8 mouse cellular contexts compared by ENCODE assay signal in the genomic region with DNA sequence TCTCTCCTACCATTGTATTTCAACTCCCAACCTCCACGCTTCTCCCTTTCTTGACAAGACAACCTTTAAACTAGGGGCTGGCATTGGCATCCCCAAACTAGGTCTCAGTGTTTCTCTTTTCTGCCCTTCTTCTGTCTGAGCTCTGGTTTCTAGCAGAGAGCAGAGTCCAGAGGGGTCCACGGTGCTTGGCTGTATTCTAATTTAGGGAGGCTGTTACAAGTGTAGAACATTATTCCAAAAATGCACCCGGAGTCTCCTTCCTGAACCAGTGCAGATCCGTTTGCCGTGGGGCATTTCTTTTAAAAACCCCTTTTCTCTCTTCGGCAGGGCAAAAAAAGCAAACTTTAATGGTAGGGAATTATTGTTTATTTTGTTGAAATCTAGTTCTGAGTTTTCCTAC. TPM values are rescaled to one million over a fixed set of nuclear protein-coding genes. Genes with fewer than 3 reads are reported as not detected.
DNase-seq lines count a peak whose midpoint lies in the region; ATAC-seq and TF ChIP-seq lines count a peak whose summit lies in the region.

No protein-coding gene starts in this region.

- H3K9me3 ChIP-seq in lung, embryonic 14.5 days (ENCODE audit: low read depth, low read length): no peaks in the 10 kb centered on the region
- no peaks in the 10 kb centered on the region for H3K9me3 ChIP-seq in embryonic facial prominence, embryonic 15.5 days (replicated peaks)
- no peaks in the 10 kb centered on the region for H3K9me3 ChIP-seq in hindbrain, embryonic 16.5 days (ENCODE audit: control insufficient read depth, low read length)
- no peaks in the 10 kb centered on the region for H3K9me3 ChIP-seq in midbrain, embryonic 13.5 days

- no peak for DNase-seq in lung, embryonic 14.5 days
- DNase-seq in lung, postnatal 36 days: no peak
- DNase-seq in gastrocnemius, adult 18-20 months (ENCODE audit: low spot score): no peak
- no peak for DNase-seq in layer of hippocampus, adult 11-12 months (ENCODE audit: low spot score)
- no peak for DNase-seq in right cerebral cortex, postnatal 10 days (ENCODE audit: low spot score in 2 of 2)

- peak overlapping the region; percentile 4 for H3K9ac ChIP-seq in lung, embryonic 14.5 days
- no peak overlapping the region for H3K9ac ChIP-seq in embryonic facial prominence, embryonic 15.5 days
- H3K9ac ChIP-seq in hindbrain, embryonic 16.5 days (ENCODE audit: low read depth, low read length): 0 out of 2 replicates have a peak overlapping the region, but pooled peaks have one; percentile 25
- peak overlapping the region; percentile 48; the same call in 1 of the 2 replicates for H3K9ac ChIP-seq in midbrain, embryonic 13.5 days (replicated peaks)

- H3K36me3 ChIP-seq in lung, embryonic 14.5 days (ENCODE audit: insufficient read depth): peaks cover 7% of the 10 kb centered on the region
- peaks cover 5% of the 10 kb centered on the region; the same call in 1 of the 2 replicates for H3K36me3 ChIP-seq in embryonic facial prominence, embryonic 15.5 days
- H3K36me3 ChIP-seq in hindbrain, embryonic 16.5 days (ENCODE audit: control insufficient read depth, insufficient read depth, low read length): no peaks in the 10 kb centered on the region
- H3K36me3 ChIP-seq in midbrain, embryonic 13.5 days: peaks cover 13% of the 10 kb centered on the region

- H3K27ac ChIP-seq in lung, embryonic 14.5 days (ENCODE audit: low read depth): peak overlapping the region; percentile 99
- peak overlapping the region; percentile 99 for H3K27ac ChIP-seq in embryonic facial prominence, embryonic 15.5 days (replicated peaks)
- peak overlapping the region; percentile 99 for H3K27ac ChIP-seq in hindbrain, embryonic 16.5 days (ENCODE audit: low read depth, low read length)
- H3K27ac ChIP-seq in midbrain, embryonic 13.5 days: peak overlapping the region; percentile 100

- no peak for ATAC-seq in lung, embryonic 14.5 days (ENCODE audit: insufficient read depth)
- no peak for ATAC-seq in embryonic facial prominence, embryonic 15.5 days (ENCODE audit: insufficient number of reproducible peaks, low FRiP score, low TSS enrichment, low read depth)
- ATAC-seq in hindbrain, embryonic 16.5 days: no peak
- ATAC-seq in midbrain, embryonic 13.5 days: no peak

- TF ChIP-seq CTCF in lung, embryonic 14.5 days (IDR thresholded peaks at IDR 0.05; ENCODE audit: low read depth): no peak

- no peaks in the 10 kb centered on the region for H3K27me3 ChIP-seq in lung, embryonic 14.5 days (ENCODE audit: insufficient read depth, low read length)
- H3K27me3 ChIP-seq in embryonic facial prominence, embryonic 15.5 days: no peaks in the 10 kb centered on the region
- no peaks in the 10 kb centered on the region for H3K27me3 ChIP-seq in hindbrain, embryonic 16.5 days (replicated peaks; ENCODE audit: control insufficient read depth, insufficient read depth, low read length)
- H3K27me3 ChIP-seq in midbrain, embryonic 13.5 days: no peaks in the 10 kb centered on the region

- peak overlapping the region; percentile 93 for H3K4me2 ChIP-seq in lung, embryonic 14.5 days
- peak overlapping the region; percentile 86 for H3K4me2 ChIP-seq in embryonic facial prominence, embryonic 15.5 days (replicated peaks)
- H3K4me2 ChIP-seq in hindbrain, embryonic 16.5 days (ENCODE audit: low read length): peak overlapping the region; percentile 93
- H3K4me2 ChIP-seq in midbrain, embryonic 13.5 days (replicated peaks): peak overlapping the region; percentile 86

- peaks cover 37% of the 10 kb centered on the region for H3K4me1 ChIP-seq in lung, embryonic 14.5 days (ENCODE audit: insufficient read depth)
- peaks cover 58% of the 10 kb centered on the region for H3K4me1 ChIP-seq in embryonic facial prominence, embryonic 15.5 days
- H3K4me1 ChIP-seq in hindbrain, embryonic 16.5 days (ENCODE audit: control insufficient read depth, insufficient read depth, low read depth, low read length): peaks cover 46% of the 10 kb centered on the region
- peaks cover 46% of the 10 kb centered on the region for H3K4me1 ChIP-seq in midbrain, embryonic 13.5 days (replicated peaks)

- under 1% methylated on average over 6 of the region's 6 CpGs for WGBS in lung, embryonic 14.5 days
- WGBS in embryonic facial prominence, embryonic 15.5 days: under 1% methylated on average over 6 of the region's 6 CpGs
- WGBS in hindbrain, embryonic 16.5 days: under 1% methylated on average over 6 of the region's 6 CpGs
- 1% methylated on average over 6 of the region's 6 CpGs for WGBS in midbrain, embryonic 13.5 days

- H3K4me3 ChIP-seq in lung, embryonic 14.5 days (ENCODE audit: low read depth, low read length): peak overlapping the region; percentile 100
- peak overlapping the region; percentile 99 for H3K4me3 ChIP-seq in embryonic facial prominence, embryonic 15.5 days (replicated peaks)
- H3K4me3 ChIP-seq in hindbrain, embryonic 16.5 days (ENCODE audit: low read length): peak overlapping the region; percentile 91
- peak overlapping the region; percentile 100 for H3K4me3 ChIP-seq in midbrain, embryonic 13.5 days (replicated peaks)

RNA-seq across cellular contexts. Expression of a gene that starts 0.7 kb away (rescaled TPM):
- 69.5 and 80.2 TPM in 2 replicates for polyA plus RNA-seq in lung, embryonic 14.5 days (2014; fragmentation: Nextera tagmentation; extraction: Ambion mirVana)
- 136 and 137 TPM in 2 replicates for polyA plus RNA-seq in embryonic facial prominence, embryonic 15.5 days (2015; fragmentation: Nextera tagmentation; extraction: Ambion mirVana)
- 82.9 and 115 TPM in 2 replicates for polyA plus RNA-seq in hindbrain, embryonic 16.5 days (2015; fragmentation: Nextera tagmentation; extraction: Ambion mirVana)
- polyA plus RNA-seq in midbrain, embryonic 13.5 days (2015; fragmentation: Nextera tagmentation; extraction: Ambion mirVana): 192 and 229 TPM in 2 replicates
- 10 to 100 TPM; 20.5 to 25.5 TPM for total RNA-seq in gastrocnemius, adult 18-20 months (2021)
